17 mouse cellular contexts compared by ENCODE assay signal in genomic region chr1:159156428-159156827, GRCm38 (mm10).
"Had no signal": no experiment of that assay in that cellular context is flagged by ENCODE, and none has a peak within 500 bp of the region (broad histone marks: within the 10 kb centered on the region; RNA-seq: fewer than 3 reads in every experiment).

No protein-coding gene starts in this region.

- H3K27me3 ChIP-seq: liver, embryonic 13.5 days; megakaryocyte, embryonic 14.5 days; midbrain, embryonic 13.5 days; neural tube, embryonic 13.5 days; stomach, embryonic 15.5 days had no signal

- H3K27ac ChIP-seq: left cerebral cortex, adult 2 months; liver, embryonic 13.5 days; midbrain, embryonic 10.5 days; midbrain, embryonic 13.5 days; neural tube, embryonic 13.5 days; stomach, embryonic 15.5 days had no signal

- H3K9ac ChIP-seq: liver, embryonic 13.5 days; midbrain, embryonic 13.5 days; neural tube, embryonic 13.5 days; stomach, embryonic 15.5 days had no signal

- H3K4me1 ChIP-seq: megakaryocyte, embryonic 14.5 days; midbrain, embryonic 10.5 days; midbrain, embryonic 13.5 days; neural tube, embryonic 13.5 days; stomach, embryonic 15.5 days had no signal

- DNase-seq: kidney, adult 8-10 months; kidney, postnatal 25 days; layer of hippocampus, postnatal 36 days; liver, embryonic 13.5 days; retina, postnatal 1 day; right cerebral cortex, postnatal 25 days; spleen, adult 18-20 months; thymus, postnatal 25 days had no signal

- H3K36me3 ChIP-seq: liver, embryonic 13.5 days; midbrain, embryonic 10.5 days; midbrain, embryonic 13.5 days; neural tube, embryonic 13.5 days; stomach, embryonic 15.5 days had no signal

- H3K9me3 ChIP-seq: liver, embryonic 13.5 days; midbrain, embryonic 10.5 days; midbrain, embryonic 13.5 days; neural tube, embryonic 13.5 days; stomach, embryonic 15.5 days had no signal

- H3K4me2 ChIP-seq: liver, embryonic 13.5 days; midbrain, embryonic 13.5 days; neural tube, embryonic 13.5 days; stomach, embryonic 15.5 days had no signal

- H3K4me3 ChIP-seq: left cerebral cortex, adult 2 months; liver, embryonic 13.5 days; megakaryocyte, embryonic 14.5 days; midbrain, embryonic 10.5 days; midbrain, embryonic 13.5 days; myocyte; neural tube, embryonic 13.5 days; stomach, embryonic 15.5 days had no signal

- ATAC-seq: intestine, postnatal 0 days; midbrain, embryonic 13.5 days; midbrain, embryonic 16.5 days had no signal
